Mouse (Mus musculus): Measurements from ENCODE around the gene Spata48. TPM values are rescaled to one million over a fixed set of nuclear protein-coding genes. Genes with fewer than 3 reads are reported as not detected.
A peak's percentile ranks its signal among the peaks of the same experiment; 100 is the strongest.

Spata48 gene
- polyA plus RNA-seq, 1 experiment from 2014 or later, result 1.7 TPM

GRCm38 (mm10) chr11:11521908-11522441 is 60.1 kb downstream of the Spata48 start:
- Histone ChIP-seq H3K9ac (ENCODE audit: low read length) (no peak overlapping the region), H3K4me2 (ENCODE audit: low read depth, low read length) (no peak overlapping the region), H3K9me3 (replicated peaks; ENCODE audit: control insufficient read depth, low read length) (no peaks in the 10 kb centered on the region), H3K4me3 (ENCODE audit: low read length) (no peak overlapping the region), H3K27me3 (ENCODE audit: control insufficient read depth, insufficient read depth, low read length) (no peaks in the 10 kb centered on the region), H3K36me3 (ENCODE audit: control insufficient read depth, insufficient read depth) (no peaks in the 10 kb centered on the region), H3K27ac (ENCODE audit: low read length) (no peak overlapping the region; the same call in 1 of the 2 replicates), H3K4me1 (ENCODE audit: control insufficient read depth, insufficient read depth, low read length) (no peaks in the 10 kb centered on the region)
- peak; percentile 73 for ATAC-seq (replicated peaks; ENCODE audit: extremely low read depth, insufficient read depth, low FRiP score)
- WGBS, result 54% methylated on average over 5 of the region's 5 CpGs

- Histone ChIP-seq H3K4me1 (ENCODE audit: control insufficient read depth, insufficient read depth, low read length) (no peaks in the 10 kb centered on the region), H3K9ac (ENCODE audit: low read length) (no peak overlapping the region), H3K36me3 (ENCODE audit: control insufficient read depth, insufficient read depth) (no peaks in the 10 kb centered on the region), H3K9me3 (replicated peaks; ENCODE audit: control insufficient read depth, low read length) (no peaks in the 10 kb centered on the region), H3K27me3 (ENCODE audit: control insufficient read depth, insufficient read depth, low read length) (no peaks in the 10 kb centered on the region), H3K27ac (ENCODE audit: low read length) (no peak overlapping the region), H3K4me2 (ENCODE audit: low read depth, low read length) (no peak overlapping the region), H3K4me3 (ENCODE audit: low read length) (no peak overlapping the region)
- no peak; the same call in 1 of the 2 replicates for ATAC-seq (replicated peaks; ENCODE audit: extremely low read depth, insufficient read depth, low FRiP score)
- WGBS, result 67% methylated on average over 11 of the region's 11 CpGs
Observed at GRCm38 (mm10) chr11:11528760-11529159, 66.9 kb downstream of the Spata48 start.

GRCm38 (mm10) chr11:11529165-11529564 is 67.3 kb downstream of the Spata48 start:
- no peak overlapping the region for H3K27ac ChIP-seq (ENCODE audit: low read length)
- H3K4me1 ChIP-seq (ENCODE audit: control insufficient read depth, insufficient read depth, low read length), result no peaks in the 10 kb centered on the region
- H3K36me3 ChIP-seq (ENCODE audit: control insufficient read depth, insufficient read depth), result no peaks in the 10 kb centered on the region
- H3K27me3 ChIP-seq (ENCODE audit: control insufficient read depth, insufficient read depth, low read length), result no peaks in the 10 kb centered on the region
- whole genome bisulfite sequencing, result 57% methylated on average over 6 of the region's 6 CpGs
- no peak overlapping the region for H3K4me3 ChIP-seq (ENCODE audit: low read length)
- no peak overlapping the region for H3K9ac ChIP-seq (ENCODE audit: low read length)
- H3K9me3 ChIP-seq (replicated peaks; ENCODE audit: control insufficient read depth, low read length), result no peaks in the 10 kb centered on the region
- no peak overlapping the region for H3K4me2 ChIP-seq (ENCODE audit: low read depth, low read length)
- ATAC-seq (replicated peaks; ENCODE audit: extremely low read depth, insufficient read depth, low FRiP score), result no peak

GRCm38 (mm10) chr11:11530126-11530525 is 68.2 kb downstream of the Spata48 start:
- Histone ChIP-seq H3K27ac (ENCODE audit: low read length) (no peak overlapping the region), H3K36me3 (ENCODE audit: control insufficient read depth, insufficient read depth) (no peaks in the 10 kb centered on the region), H3K9ac (ENCODE audit: low read length) (no peak overlapping the region), H3K27me3 (ENCODE audit: control insufficient read depth, insufficient read depth, low read length) (no peaks in the 10 kb centered on the region), H3K4me3 (ENCODE audit: low read length) (no peak overlapping the region), H3K4me1 (ENCODE audit: control insufficient read depth, insufficient read depth, low read length) (no peaks in the 10 kb centered on the region), H3K4me2 (ENCODE audit: low read depth, low read length) (no peak overlapping the region), H3K9me3 (replicated peaks; ENCODE audit: control insufficient read depth, low read length) (no peaks in the 10 kb centered on the region)
- WGBS, result 80% methylated on average over 2 of the region's 2 CpGs
- no peak for ATAC-seq (replicated peaks; ENCODE audit: extremely low read depth, insufficient read depth, low FRiP score)

GRCm38 (mm10) chr11:11536295-11536694 is 74.4 kb downstream of the Spata48 start:
- no peak for ATAC-seq (replicated peaks; ENCODE audit: extremely low read depth, insufficient read depth, low FRiP score)
- no peaks in the 10 kb centered on the region for H3K27me3 ChIP-seq (ENCODE audit: control insufficient read depth, insufficient read depth, low read length)
- 68% methylated on average over 1 of the region's 1 CpGs for WGBS
- no peaks in the 10 kb centered on the region for H3K4me1 ChIP-seq (ENCODE audit: control insufficient read depth, insufficient read depth, low read length)
- no peak overlapping the region for H3K4me2 ChIP-seq (ENCODE audit: low read depth, low read length)
- H3K36me3 ChIP-seq (ENCODE audit: control insufficient read depth, insufficient read depth), result no peaks in the 10 kb centered on the region
- no peak overlapping the region for H3K9ac ChIP-seq (ENCODE audit: low read length)
- no peaks in the 10 kb centered on the region for H3K9me3 ChIP-seq (replicated peaks; ENCODE audit: control insufficient read depth, low read length)
- H3K4me3 ChIP-seq (ENCODE audit: low read length), result no peak overlapping the region
- H3K27ac ChIP-seq (ENCODE audit: low read length), result no peak overlapping the region

GRCm38 (mm10) chr11:11545948-11546347 is 84.1 kb downstream of the Spata48 start:
- Histone ChIP-seq H3K9me3 (replicated peaks; ENCODE audit: control insufficient read depth, low read length) (no peaks in the 10 kb centered on the region), H3K4me1 (ENCODE audit: control insufficient read depth, insufficient read depth, low read length) (no peaks in the 10 kb centered on the region), H3K27ac (ENCODE audit: low read length) (no peak overlapping the region), H3K36me3 (ENCODE audit: control insufficient read depth, insufficient read depth) (no peaks in the 10 kb centered on the region), H3K4me2 (ENCODE audit: low read depth, low read length) (no peak overlapping the region), H3K9ac (ENCODE audit: low read length) (no peak overlapping the region), H3K4me3 (ENCODE audit: low read length) (no peak overlapping the region), H3K27me3 (ENCODE audit: control insufficient read depth, insufficient read depth, low read length) (no peaks in the 10 kb centered on the region)
- no peak for ATAC-seq (replicated peaks; ENCODE audit: extremely low read depth, insufficient read depth, low FRiP score)
- WGBS, result 82% methylated on average over 3 of the region's 3 CpGs

- Histone ChIP-seq H3K4me3 (ENCODE audit: low read length) (no peak overlapping the region), H3K4me2 (ENCODE audit: low read depth, low read length) (no peak overlapping the region), H3K9me3 (replicated peaks; ENCODE audit: control insufficient read depth, low read length) (no peaks in the 10 kb centered on the region), H3K27me3 (ENCODE audit: control insufficient read depth, insufficient read depth, low read length) (no peaks in the 10 kb centered on the region), H3K4me1 (ENCODE audit: control insufficient read depth, insufficient read depth, low read length) (no peaks in the 10 kb centered on the region), H3K27ac (ENCODE audit: low read length) (no peak overlapping the region), H3K36me3 (ENCODE audit: control insufficient read depth, insufficient read depth) (no peaks in the 10 kb centered on the region), H3K9ac (ENCODE audit: low read length) (no peak overlapping the region)
- 67% methylated on average over 7 of the region's 7 CpGs for WGBS
- ATAC-seq (replicated peaks; ENCODE audit: extremely low read depth, insufficient read depth, low FRiP score), result no peak
Observed at GRCm38 (mm10) chr11:11546903-11547511, 85.1 kb downstream of the Spata48 start.

GRCm38 (mm10) chr11:11547597-11548240 is 85.8 kb downstream of the Spata48 start:
- Histone ChIP-seq H3K4me1 (ENCODE audit: control insufficient read depth, insufficient read depth, low read length) (no peaks in the 10 kb centered on the region), H3K36me3 (ENCODE audit: control insufficient read depth, insufficient read depth) (no peaks in the 10 kb centered on the region), H3K9ac (ENCODE audit: low read length) (no peak overlapping the region), H3K27me3 (ENCODE audit: control insufficient read depth, insufficient read depth, low read length) (no peaks in the 10 kb centered on the region), H3K4me2 (ENCODE audit: low read depth, low read length) (no peak overlapping the region), H3K9me3 (replicated peaks; ENCODE audit: control insufficient read depth, low read length) (no peaks in the 10 kb centered on the region), H3K27ac (ENCODE audit: low read length) (no peak overlapping the region), H3K4me3 (ENCODE audit: low read length) (no peak overlapping the region)
- ATAC-seq (replicated peaks; ENCODE audit: extremely low read depth, insufficient read depth, low FRiP score), result no peak
- 66% methylated on average over 7 of the region's 7 CpGs for WGBS

GRCm38 (mm10) chr11:11555563-11555962 is 93.7 kb downstream of the Spata48 start:
- Histone ChIP-seq H3K4me1 (ENCODE audit: control insufficient read depth, insufficient read depth, low read length) (no peaks in the 10 kb centered on the region), H3K9ac (ENCODE audit: low read length) (no peak overlapping the region), H3K36me3 (ENCODE audit: control insufficient read depth, insufficient read depth) (no peaks in the 10 kb centered on the region), H3K27me3 (ENCODE audit: control insufficient read depth, insufficient read depth, low read length) (no peaks in the 10 kb centered on the region), H3K27ac (ENCODE audit: low read length) (no peak overlapping the region), H3K9me3 (replicated peaks; ENCODE audit: control insufficient read depth, low read length) (no peaks in the 10 kb centered on the region), H3K4me2 (ENCODE audit: low read depth, low read length) (no peak overlapping the region), H3K4me3 (ENCODE audit: low read length) (no peak overlapping the region)
- WGBS, result 59% methylated on average over 8 of the region's 8 CpGs
- ATAC-seq (replicated peaks; ENCODE audit: extremely low read depth, insufficient read depth, low FRiP score), result no peak

Measured in heart, embryonic 16.5 days (tissue).